Mouse (Mus musculus) 3134 (cell line): ENCODE results near the gene Scgb1b15.
"Not testable (repeated sequence)": the region's sequence is repeated elsewhere in the genome, so short reads cannot be mapped to it uniquely, and the experiment has no call there.

Experiments
- DNase-seq: peaks from one replicate; pipeline ENCODE4 v3.0.0-alpha.2; 2011; ENCODE audit warnings: low spot score; ENCODE audit not compliant: insufficient read length; ENCODE audit errors: extremely low read depth

Scgb1b15 gene

DNA sequence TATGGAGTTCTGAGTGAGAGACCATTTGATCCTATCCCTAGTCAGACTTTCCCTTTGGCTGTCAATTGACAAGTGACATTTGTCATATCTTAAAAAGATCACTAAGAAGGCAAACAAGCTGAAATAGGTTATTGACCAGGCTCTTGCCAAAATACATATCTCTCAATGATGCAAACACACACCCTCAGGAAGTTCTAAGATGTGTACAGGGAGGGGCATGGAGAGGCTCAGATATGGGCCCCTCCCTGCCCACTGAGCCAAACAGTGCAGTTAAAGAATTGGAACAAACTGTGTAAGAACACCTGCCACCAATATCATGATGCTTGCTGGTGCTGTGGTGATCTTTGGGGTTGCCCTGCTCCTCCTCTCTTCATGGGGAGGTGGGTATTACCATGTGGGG lies at the start of gene Scgb1b15:
Scgb1b15 (plus strand) TSS at position 301 of the 400 bp plus-strand sequence.
- DNase-seq = not testable (repeated sequence)

GRCm38 (mm10) chr7:32829562-32829961 lies 6.8 kb upstream of the Scgb1b15 start, which contains the start of gene Scgb2b15:
Scgb2b15 (minus strand) TSS chr7:32829662.
- DNase-seq = not testable (repeated sequence)
